Mouse (Mus musculus) neutrophil, adult 59 days (primary cell): ENCODE data around the gene Acmsd. TPM values are rescaled to one million over a fixed set of nuclear protein-coding genes. Genes with fewer than 3 reads are reported as not detected.

Experiments used
- total RNA-seq, 2 experiments: library from RNA; stranded (reverse); gene quantifications; 1 replicate in 1 of 2; 2 replicates in 1 of 2; pipeline ENCODE4 v1.2.4; 2023

Acmsd gene
- total RNA-seq = under 1 TPM in 1 of 2 experiments, not detected in 1; 0.89 TPM

GRCm38 (mm10) chr1:127729096-127729495, at the start of gene Acmsd:
Gene Acmsd (plus strand): TSS chr1:127729413.

DNA sequence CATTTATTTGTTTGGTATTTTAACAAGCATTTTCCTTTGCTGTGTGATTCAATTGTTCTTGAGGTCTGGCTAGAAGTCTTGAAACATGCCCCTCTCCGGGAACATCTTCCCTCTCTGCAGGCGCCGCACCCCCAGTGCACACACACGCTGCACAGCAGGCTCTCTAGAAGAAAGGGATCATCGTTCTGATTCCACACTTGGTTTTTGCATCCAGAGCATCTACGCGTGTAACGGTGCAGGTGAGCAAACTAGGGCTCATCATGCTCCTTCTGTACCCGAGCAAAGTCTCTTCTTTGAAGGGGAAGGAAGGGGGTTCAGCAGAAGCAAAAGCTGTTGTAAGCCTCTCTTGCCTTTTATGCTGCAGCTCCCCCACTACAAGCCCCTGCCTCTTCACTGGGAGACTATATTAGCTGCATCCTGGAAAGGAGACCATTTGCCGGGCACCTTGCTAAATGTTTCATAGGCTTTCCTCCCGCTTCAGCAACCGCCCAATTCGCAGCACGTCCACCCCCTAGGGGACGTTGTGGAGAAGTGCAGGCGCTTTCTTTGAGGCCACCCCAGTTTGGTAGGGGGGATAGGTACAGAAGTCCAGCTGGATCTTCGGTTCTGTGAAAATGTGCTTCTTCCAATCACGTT, 49.6 kb upstream of the Acmsd start, which contains the start of gene Tmem163:
Gene Tmem163 (minus strand): TSS at position 51 of the 636 bp plus-strand sequence.

GRCm38 (mm10) chr1:127773803-127774500, 44.7 kb downstream of the Acmsd start, which contains the start of gene Ccnt2:
Gene Ccnt2 (plus strand): TSS chr1:127774164.

Other genes with a start within 250 kb of the Acmsd start
- gene Tmem163, start 49.9 kb upstream of the Acmsd start, total RNA-seq = under 1 TPM; 0.13 to 0.37 TPM
- gene Ccnt2, start 44.8 kb downstream of the Acmsd start, total RNA-seq = 10 to 100 TPM; 38.9 to 40.1 TPM
- gene Map3k19, start 125.6 kb downstream of the Acmsd start, total RNA-seq = under 1 TPM in 1 of 2 experiments, not detected in 1; 0.38 TPM
- gene Rab3gap1, start 139.4 kb downstream of the Acmsd start, total RNA-seq = 10 to 100 TPM; 19.5 to 25.5 TPM